Mouse (Mus musculus): Measurements from ENCODE around the gene Borcs5. TPM values are rescaled to one million over a fixed set of nuclear protein-coding genes. Genes with fewer than 3 reads are reported as not detected.
"Not testable (repeated sequence)": the region's sequence is repeated elsewhere in the genome, so short reads cannot be mapped to it uniquely, and the experiment has no call there.

Gene Borcs5
- polyA plus RNA-seq, 1 experiment from 2014 or later, result 14.1 TPM

DNA sequence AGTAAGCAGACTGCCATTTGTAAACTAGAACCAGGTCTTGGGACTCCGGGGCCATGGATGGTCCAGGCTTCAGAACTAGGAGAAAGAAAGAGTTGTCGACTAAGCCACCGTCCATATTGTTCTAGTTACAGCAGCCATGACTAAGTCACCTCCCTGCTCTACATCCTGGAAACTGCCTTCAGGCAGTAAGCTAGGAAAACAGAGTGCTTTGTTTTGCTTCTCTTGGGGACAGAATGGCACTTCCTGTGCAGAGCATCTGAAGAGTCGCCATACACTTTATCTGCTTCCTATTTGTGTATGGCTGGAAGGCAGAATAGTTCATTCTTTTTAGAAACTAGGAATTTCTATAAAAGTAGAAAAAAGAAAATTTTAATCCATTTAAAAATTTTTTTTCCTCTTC lies 17.2 kb downstream of the Borcs5 start:
- 63% methylated on average over 4 of the region's 4 CpGs for WGBS (ENCODE audit: insufficient replicate concordance)
- H3K27ac ChIP-seq, result no peak overlapping the region
- no peaks in the 10 kb centered on the region for H3K9me3 ChIP-seq (replicated peaks)
- ATAC-seq, result no peak
- H3K4me2 ChIP-seq, result no peak overlapping the region
- peaks cover 28% of the 10 kb centered on the region for H3K4me1 ChIP-seq
- no peak overlapping the region for H3K4me3 ChIP-seq
- H3K9ac ChIP-seq, result no peak overlapping the region
- no peaks in the 10 kb centered on the region for H3K27me3 ChIP-seq (replicated peaks)
- peaks cover 2% of the 10 kb centered on the region; the same call in 1 of the 2 replicates for H3K36me3 ChIP-seq

DNA sequence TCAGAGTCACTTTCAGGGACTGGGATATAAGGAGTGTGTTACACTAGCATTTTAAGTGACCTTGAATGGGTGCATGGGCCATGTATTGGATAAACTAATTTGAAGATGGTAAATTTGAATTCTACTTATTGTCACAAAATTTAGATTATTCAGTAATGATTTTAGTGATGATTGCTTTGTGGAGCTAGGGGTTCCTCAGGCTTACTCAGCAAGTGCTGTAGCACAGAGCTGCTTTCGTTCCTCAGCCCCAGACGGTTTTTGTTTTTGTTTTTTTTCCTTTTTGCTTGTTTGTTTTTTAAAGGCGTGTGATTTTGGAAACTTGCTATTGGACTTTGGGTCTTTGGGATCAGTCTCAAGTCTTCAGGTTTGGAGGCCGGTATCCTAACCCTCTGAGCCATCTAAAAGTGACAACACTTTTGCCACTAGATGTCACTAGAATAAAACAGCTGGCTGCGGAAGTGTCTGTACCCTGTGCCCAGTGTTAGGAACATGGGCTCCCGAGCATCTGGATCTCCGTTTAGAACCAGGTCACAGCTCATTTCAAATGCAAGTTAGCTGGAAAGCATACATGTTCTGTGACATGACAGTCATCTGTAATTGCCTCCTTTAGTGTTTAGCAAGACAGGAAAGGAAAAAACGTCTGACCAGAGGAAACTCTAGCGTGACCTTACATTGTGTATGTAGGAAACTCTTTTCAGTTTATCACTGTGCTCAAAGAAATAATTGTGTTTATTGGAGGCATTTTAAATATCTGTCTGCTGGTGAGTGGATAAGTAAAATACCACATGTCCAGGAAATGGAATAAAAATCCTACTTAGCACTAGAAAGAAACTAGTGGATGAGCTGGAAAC lies 20.0 kb downstream of the Borcs5 start:
- no peaks in the 10 kb centered on the region for H3K9me3 ChIP-seq (replicated peaks)
- 26% methylated on average over 9 of the region's 9 CpGs for WGBS (ENCODE audit: insufficient replicate concordance)
- H3K9ac ChIP-seq, result no peak overlapping the region
- H3K27me3 ChIP-seq (replicated peaks), result no peaks in the 10 kb centered on the region
- no peak overlapping the region for H3K4me3 ChIP-seq
- no peak overlapping the region for H3K27ac ChIP-seq
- H3K36me3 ChIP-seq, result no peaks in the 10 kb centered on the region
- peak; percentile 74 for ATAC-seq
- H3K4me1 ChIP-seq, result peaks cover 41% of the 10 kb centered on the region
- no peak overlapping the region for H3K4me2 ChIP-seq

DNA sequence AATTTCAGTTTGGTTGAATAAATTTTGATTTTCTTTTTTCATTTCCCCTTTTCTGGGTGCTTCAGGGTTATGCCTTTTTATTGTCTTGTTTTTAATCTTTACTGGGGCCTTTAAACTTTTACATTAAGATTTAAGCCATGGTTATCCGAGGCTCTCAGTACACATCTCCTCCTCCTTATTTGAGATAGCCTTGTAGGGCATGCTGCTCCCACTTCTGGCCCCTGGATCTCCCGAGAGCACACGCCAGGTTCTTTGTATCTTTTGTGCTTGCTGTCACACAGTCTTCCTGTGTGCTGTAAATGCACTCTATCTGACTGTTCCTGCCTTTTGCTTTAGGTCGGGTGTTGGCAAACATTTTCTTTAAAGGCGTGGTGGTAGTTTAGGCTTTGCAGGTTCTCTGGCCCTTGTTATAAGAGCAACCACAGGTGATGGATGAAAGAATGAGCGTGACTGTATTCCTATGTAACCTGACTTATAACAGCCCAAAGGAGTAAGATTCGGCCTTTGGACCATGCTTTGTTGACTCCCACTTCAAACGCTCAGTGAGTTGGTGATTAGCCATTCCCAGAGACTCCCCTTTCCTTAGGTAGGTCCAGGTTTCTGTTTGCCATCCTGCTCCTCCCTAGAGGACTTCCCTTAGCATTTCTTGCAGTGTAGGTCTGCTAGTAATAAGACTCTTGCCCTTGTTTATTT lies 21.6 kb downstream of the Borcs5 start:
- no peak overlapping the region for H3K4me3 ChIP-seq
- WGBS (ENCODE audit: insufficient replicate concordance), result 45% methylated on average over 8 of the region's 8 CpGs
- no peaks in the 10 kb centered on the region for H3K36me3 ChIP-seq
- H3K4me2 ChIP-seq, result no peak overlapping the region
- no peaks in the 10 kb centered on the region for H3K9me3 ChIP-seq (replicated peaks)
- peak; percentile 53 for ATAC-seq
- no peak overlapping the region for H3K9ac ChIP-seq
- no peaks in the 10 kb centered on the region for H3K27me3 ChIP-seq (replicated peaks)
- H3K27ac ChIP-seq, result no peak overlapping the region; the same call in 1 of the 2 replicates
- peaks cover 45% of the 10 kb centered on the region for H3K4me1 ChIP-seq

DNA sequence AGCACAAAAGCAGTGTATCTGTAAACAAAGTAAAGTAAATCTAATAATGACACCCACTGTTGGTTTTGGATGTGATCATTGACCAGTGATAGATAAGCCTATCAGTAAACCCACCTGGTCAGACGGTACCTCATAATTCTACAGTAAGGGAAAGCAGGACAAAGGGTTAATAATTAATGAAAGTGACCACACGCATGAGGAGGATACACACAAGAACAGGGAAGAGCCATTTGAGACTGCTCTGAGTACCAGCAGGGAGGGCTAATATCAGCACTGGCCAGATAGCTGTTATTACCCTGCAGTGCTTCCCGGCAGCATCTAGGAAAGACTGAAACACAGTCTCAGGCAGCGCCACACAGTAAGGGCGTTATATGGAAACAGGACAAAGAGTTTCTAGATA lies 25.3 kb downstream of the Borcs5 start:
- Histone ChIP-seq H3K4me2 (no peak overlapping the region), H3K27me3 (replicated peaks) (no peaks in the 10 kb centered on the region), H3K36me3 (no peaks in the 10 kb centered on the region), H3K4me1 (peaks cover 62% of the 10 kb centered on the region), H3K9me3 (replicated peaks) (no peaks in the 10 kb centered on the region), H3K9ac (no peak overlapping the region), H3K27ac (no peak overlapping the region), H3K4me3 (no peak overlapping the region)
- WGBS (ENCODE audit: insufficient replicate concordance), result 29% methylated on average over 5 of the region's 5 CpGs
- peak; percentile 70 for ATAC-seq

DNA sequence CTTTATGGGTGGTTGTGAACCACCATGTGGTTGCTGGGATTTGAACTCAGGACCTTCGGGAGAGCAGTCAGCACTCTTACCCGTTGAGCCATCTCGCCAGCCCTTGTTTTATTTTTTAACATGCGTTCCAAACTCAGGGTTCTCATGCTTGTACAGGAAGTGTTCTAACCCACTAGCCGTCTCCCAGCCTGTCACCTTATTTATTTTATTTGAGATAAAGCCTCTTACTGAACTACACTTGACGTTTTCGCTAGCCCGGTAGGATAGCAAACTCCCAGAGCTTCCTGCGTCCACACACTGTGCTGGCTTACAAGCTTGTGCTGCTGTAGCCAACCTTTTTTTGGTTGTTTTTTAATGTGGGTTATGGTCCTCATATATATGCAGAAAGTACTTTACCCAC lies 26.5 kb downstream of the Borcs5 start:
- H3K36me3 ChIP-seq, result no peaks in the 10 kb centered on the region
- H3K4me1 ChIP-seq, result peaks cover 51% of the 10 kb centered on the region
- ATAC-seq, result no peak
- H3K9me3 ChIP-seq (replicated peaks), result no peaks in the 10 kb centered on the region
- no peak overlapping the region for H3K4me2 ChIP-seq
- no peak overlapping the region for H3K9ac ChIP-seq
- H3K27ac ChIP-seq, result no peak overlapping the region
- WGBS (ENCODE audit: insufficient replicate concordance), result 61% methylated on average over 9 of the region's 9 CpGs
- no peak overlapping the region for H3K4me3 ChIP-seq
- no peaks in the 10 kb centered on the region for H3K27me3 ChIP-seq (replicated peaks)

DNA sequence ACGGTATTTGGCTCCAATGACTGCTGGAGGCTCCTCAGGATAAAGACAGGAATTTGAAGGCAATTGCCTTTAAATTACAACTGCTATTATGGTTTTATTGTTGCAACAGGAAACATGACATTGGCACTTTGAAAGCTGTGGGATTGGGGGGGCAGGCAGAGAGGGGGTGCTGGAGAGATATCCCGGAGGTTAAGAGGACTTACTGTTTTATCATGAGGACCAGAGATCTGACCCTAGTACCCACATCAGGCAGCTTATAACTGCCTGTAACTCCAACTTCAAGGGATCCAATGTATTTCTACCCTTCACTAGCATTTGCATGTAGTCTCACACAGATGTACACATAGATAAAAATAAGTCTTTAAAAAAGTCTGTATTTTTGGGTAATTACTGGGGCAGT lies 29.2 kb downstream of the Borcs5 start:
- 45% methylated on average over 2 of the region's 2 CpGs for WGBS (ENCODE audit: insufficient replicate concordance)
- Histone ChIP-seq H3K4me3 (no peak overlapping the region), H3K27me3 (replicated peaks) (no peaks in the 10 kb centered on the region), H3K27ac (no peak overlapping the region), H3K4me2 (no peak overlapping the region), H3K9ac (no peak overlapping the region), H3K4me1 (peaks cover 47% of the 10 kb centered on the region), H3K36me3 (no peaks in the 10 kb centered on the region), H3K9me3 (replicated peaks) (no peaks in the 10 kb centered on the region)
- ATAC-seq, result no peak

DNA sequence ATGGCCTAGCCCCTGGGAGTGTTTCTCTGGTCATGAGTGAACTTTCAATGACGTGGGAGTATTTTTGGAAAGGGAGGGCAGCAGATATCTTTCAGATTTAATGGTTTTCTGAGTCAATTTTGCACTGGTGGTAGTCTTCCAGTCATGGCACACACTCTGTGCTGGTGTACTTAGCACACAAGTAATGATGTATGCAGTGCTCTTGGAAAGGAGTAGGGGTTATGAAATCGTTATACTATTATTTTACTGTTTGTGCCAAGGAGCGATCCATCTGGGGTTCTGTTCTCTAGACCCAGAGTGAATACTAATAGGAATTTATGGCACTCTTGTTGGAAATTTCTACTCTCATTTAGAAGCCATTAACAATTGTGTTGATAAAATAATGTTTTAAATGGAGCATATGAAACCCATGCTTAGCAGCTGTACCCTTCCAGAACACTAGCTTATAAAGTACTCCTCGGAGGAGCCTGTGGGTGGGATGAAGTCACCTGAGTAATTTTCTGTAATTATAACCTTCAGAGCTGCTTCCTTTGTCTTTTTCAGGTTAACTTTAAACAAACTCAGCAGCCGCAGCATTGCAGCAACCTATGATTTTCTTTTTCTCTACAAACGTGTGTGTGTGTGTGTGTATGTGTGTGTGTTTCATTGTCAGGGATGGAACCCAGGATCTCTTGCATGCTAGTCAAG lies 30.0 kb downstream of the Borcs5 start:
- no peaks in the 10 kb centered on the region for H3K9me3 ChIP-seq (replicated peaks)
- H3K4me2 ChIP-seq, result no peak overlapping the region
- WGBS (ENCODE audit: insufficient replicate concordance), result 57% methylated on average over 6 of the region's 6 CpGs
- no peak overlapping the region for H3K4me3 ChIP-seq
- H3K27me3 ChIP-seq (replicated peaks), result no peaks in the 10 kb centered on the region
- H3K36me3 ChIP-seq, result no peaks in the 10 kb centered on the region
- no peak overlapping the region for H3K27ac ChIP-seq
- no peak for ATAC-seq
- H3K4me1 ChIP-seq, result peaks cover 40% of the 10 kb centered on the region
- H3K9ac ChIP-seq, result no peak overlapping the region

DNA sequence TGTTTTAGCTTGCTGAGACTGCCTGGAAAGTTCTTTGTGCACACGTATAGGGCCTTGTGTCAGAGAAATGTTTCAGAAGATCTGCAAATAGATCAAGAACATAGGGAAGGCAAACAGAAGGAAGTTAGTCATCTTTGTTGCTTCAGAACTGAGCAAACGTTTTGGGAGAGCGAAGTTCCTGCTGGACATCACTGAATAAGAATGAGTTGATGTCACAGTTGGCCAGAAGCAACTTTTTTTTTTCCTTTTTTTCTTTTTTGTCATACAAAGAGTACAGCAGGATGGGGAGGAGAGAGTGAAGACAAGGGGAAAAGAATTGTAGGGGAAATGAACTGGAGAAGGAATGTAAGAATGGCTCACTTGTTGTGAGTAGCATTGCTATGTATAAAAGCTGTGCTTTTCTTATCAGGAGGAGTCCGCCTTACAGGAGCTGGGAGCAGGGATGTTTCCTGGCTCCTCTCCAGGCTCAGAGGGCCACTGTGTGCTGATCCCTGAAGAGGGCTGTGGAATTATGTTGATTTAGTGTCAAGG lies 31.6 kb downstream of the Borcs5 start:
- no peak overlapping the region for H3K4me2 ChIP-seq
- H3K36me3 ChIP-seq, result no peaks in the 10 kb centered on the region
- no peak overlapping the region for H3K27ac ChIP-seq
- H3K9me3 ChIP-seq (replicated peaks), result no peaks in the 10 kb centered on the region
- no peaks in the 10 kb centered on the region for H3K27me3 ChIP-seq (replicated peaks)
- 55% methylated on average over 4 of the region's 4 CpGs for WGBS (ENCODE audit: insufficient replicate concordance)
- no peak for ATAC-seq
- no peak overlapping the region for H3K4me3 ChIP-seq
- H3K4me1 ChIP-seq, result peaks cover 33% of the 10 kb centered on the region
- no peak overlapping the region for H3K9ac ChIP-seq

DNA sequence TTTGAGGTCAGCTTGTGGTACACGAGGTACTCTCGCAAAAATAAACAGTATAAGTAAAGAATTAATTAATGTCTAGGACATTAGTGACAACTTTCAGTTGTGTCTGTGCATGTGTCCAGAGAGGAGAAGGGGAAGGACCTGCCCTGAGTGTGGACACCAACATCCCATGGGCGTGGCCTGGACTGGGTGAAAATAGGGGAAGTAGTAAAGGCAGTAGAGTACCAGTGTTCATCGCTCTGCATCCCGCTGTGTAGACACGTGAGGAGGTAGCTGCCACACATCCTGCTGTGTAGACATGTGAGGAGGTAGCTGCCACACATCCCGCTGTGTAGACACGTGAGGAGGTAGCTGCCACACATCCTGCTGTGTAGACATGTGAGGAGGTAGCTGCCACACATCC lies 34.4 kb downstream of the Borcs5 start:
- not testable (repeated sequence) for H3K27ac ChIP-seq; H3K9me3 ChIP-seq (replicated peaks); H3K27me3 ChIP-seq (replicated peaks); H3K4me3 ChIP-seq; H3K36me3 ChIP-seq; H3K4me2 ChIP-seq; H3K9ac ChIP-seq
- peaks cover 24% of the 10 kb centered on the region for H3K4me1 ChIP-seq
- WGBS (ENCODE audit: insufficient replicate concordance), result 56% methylated on average over 8 of the region's 8 CpGs
- peak; percentile 46; the same call in 1 of the 2 replicates for ATAC-seq

DNA sequence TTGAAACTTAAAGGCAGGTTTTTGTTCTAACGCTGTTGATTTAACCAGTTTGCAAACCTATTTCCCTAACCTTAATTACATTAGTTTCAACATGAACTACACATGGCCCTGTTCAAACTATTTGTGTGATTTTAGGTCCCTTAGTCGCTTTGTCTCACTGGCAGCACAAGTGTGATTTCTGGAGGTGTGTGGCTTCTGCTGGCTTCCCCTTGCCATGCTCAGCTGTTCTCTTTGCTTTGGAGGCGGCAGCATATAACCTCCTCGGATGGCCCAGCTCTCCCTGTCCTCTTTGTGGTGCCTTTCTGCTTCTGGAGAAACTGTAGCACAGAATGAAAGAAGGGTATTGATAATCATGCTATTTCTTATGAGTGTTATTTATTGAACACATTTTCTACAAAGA lies 38.2 kb downstream of the Borcs5 start:
- Histone ChIP-seq H3K27ac (no peak overlapping the region), H3K4me3 (no peak overlapping the region), H3K36me3 (no peaks in the 10 kb centered on the region), H3K27me3 (replicated peaks) (no peaks in the 10 kb centered on the region), H3K4me1 (peaks cover 10% of the 10 kb centered on the region; the same call in 1 of the 2 replicates), H3K9me3 (replicated peaks) (no peaks in the 10 kb centered on the region), H3K4me2 (no peak overlapping the region), H3K9ac (no peak overlapping the region)
- 76% methylated on average over 4 of the region's 4 CpGs for WGBS (ENCODE audit: insufficient replicate concordance)
- no peak for ATAC-seq

DNA sequence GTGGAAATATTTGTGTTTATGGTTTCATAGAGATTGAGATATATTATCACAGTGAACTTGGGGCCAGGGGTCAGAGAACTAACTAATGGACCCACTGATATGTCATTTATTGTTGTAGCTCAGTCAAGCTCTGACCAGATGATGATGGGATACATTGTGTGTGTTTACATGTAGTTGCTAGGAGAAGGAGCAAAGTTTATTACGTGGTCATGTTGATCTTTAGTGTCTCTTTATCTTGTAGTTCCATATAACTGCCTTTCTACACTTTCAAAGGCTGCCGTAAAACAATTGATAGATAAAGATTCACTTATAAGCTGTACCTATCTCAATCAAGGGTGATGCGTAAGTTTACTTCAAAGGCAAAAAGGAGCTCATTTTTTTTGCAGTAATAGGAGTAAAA lies 38.7 kb downstream of the Borcs5 start:
- H3K4me2 ChIP-seq, result no peak overlapping the region
- H3K4me1 ChIP-seq, result peaks cover 10% of the 10 kb centered on the region; the same call in 1 of the 2 replicates
- H3K4me3 ChIP-seq, result no peak overlapping the region
- H3K27me3 ChIP-seq (replicated peaks), result no peaks in the 10 kb centered on the region
- no peaks in the 10 kb centered on the region for H3K36me3 ChIP-seq
- 28% methylated on average over 3 of the region's 3 CpGs for WGBS (ENCODE audit: insufficient replicate concordance)
- H3K27ac ChIP-seq, result no peak overlapping the region
- H3K9me3 ChIP-seq (replicated peaks), result no peaks in the 10 kb centered on the region
- no peak overlapping the region for H3K9ac ChIP-seq
- ATAC-seq, result peak; percentile 35; the same call in 1 of the 2 replicates

DNA sequence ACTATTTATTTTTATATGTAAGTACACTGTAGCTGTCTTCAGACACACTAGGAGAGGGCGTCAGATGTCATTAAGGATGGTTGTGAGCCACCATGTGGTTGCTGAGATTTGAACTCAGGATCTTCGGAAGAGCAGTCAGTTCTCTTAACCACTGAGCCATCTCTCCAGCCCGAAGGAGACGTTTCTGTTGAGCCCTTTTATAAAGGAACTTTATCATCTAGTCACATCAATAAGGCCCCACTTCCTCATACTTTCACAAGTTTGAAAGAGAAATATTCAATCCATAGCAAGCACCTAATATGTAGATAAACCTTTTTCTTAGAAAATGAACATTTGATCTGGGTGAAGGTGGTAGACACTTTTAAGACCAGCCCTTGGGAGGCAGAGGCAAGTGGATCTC lies 40.0 kb downstream of the Borcs5 start:
- not testable (repeated sequence) for H3K9ac ChIP-seq; H3K4me3 ChIP-seq; H3K9me3 ChIP-seq (replicated peaks); H3K4me2 ChIP-seq; H3K27ac ChIP-seq; ATAC-seq; H3K36me3 ChIP-seq; H3K27me3 ChIP-seq (replicated peaks)
- peaks cover 10% of the 10 kb centered on the region; the same call in 1 of the 2 replicates for H3K4me1 ChIP-seq
- 62% methylated on average over 4 of the region's 4 CpGs for WGBS (ENCODE audit: insufficient replicate concordance)

Measured in liver, embryonic 12.5 days (tissue).